Mouse (Mus musculus) forebrain, embryonic 15.5 days (tissue): ENCODE measurements around the gene Plin1. TPM values are rescaled to one million over a fixed set of nuclear protein-coding genes. Genes with fewer than 3 reads are reported as not detected.
A peak's percentile ranks its signal among the peaks of the same experiment; 100 is the strongest.

Experiments
- ATAC-seq: fragments of 200-750 bp; cut with Nextera tagmentation; replicated peaks from 2 replicates; pipeline ENCODE4 v1.8.0; 2017; ENCODE audit warnings: mild to moderate bottlenecking, moderate TSS enrichment, moderate library complexity
- H3K27ac ChIP-seq: fragments of 300-500 bp; sonication (generic); replicated peaks from 2 replicates; pipeline ENCODE4 v1.5.1; 2015; ENCODE audit warnings: mild to moderate bottlenecking, inconsistent platforms
- H3K27me3 ChIP-seq: fragments of 300-500 bp; sonication (generic); 2 replicates; pipeline ENCODE4 v1.6.1; 2015; ENCODE audit warnings: inconsistent platforms
- H3K36me3 ChIP-seq: fragments of 300-500 bp; sonication (generic); 2 replicates; pipeline ENCODE4 v1.6.1; 2015; ENCODE audit warnings: mild to moderate bottlenecking, inconsistent platforms
- H3K4me1 ChIP-seq: fragments of 300-500 bp; sonication (generic); 2 replicates; pipeline ENCODE4 v1.6.1; 2015; ENCODE audit warnings: inconsistent platforms
- H3K4me2 ChIP-seq: fragments of 300-500 bp; sonication (generic); replicated peaks from 2 replicates; pipeline ENCODE4 v1.6.1; 2015; ENCODE audit warnings: mild to moderate bottlenecking, inconsistent platforms
- H3K4me3 ChIP-seq: fragments of 300-500 bp; sonication (generic); 2 replicates; pipeline ENCODE4 v1.5.1; 2015; ENCODE audit warnings: mild to moderate bottlenecking, inconsistent platforms
- H3K9ac ChIP-seq: fragments of 300-500 bp; sonication (generic); replicated peaks from 2 replicates; pipeline ENCODE4 v1.6.1; 2015; ENCODE audit warnings: mild to moderate bottlenecking, inconsistent platforms
- H3K9me3 ChIP-seq: fragments of 300-500 bp; sonication (generic); 2 replicates; pipeline ENCODE4 v1.6.1; 2016; ENCODE audit warnings: inconsistent platforms
- WGBS: fragments of 180-500 bp; shearing (Covaris S2); methylation state at CpG from one replicate; pipeline ENCODE4 v1.1.7; 2015; ENCODE audit warnings: mixed read lengths; 5-methylcytosine and 5-hydroxymethylcytosine counted together
- polyA plus RNA-seq: library from polyadenylated mRNA; unstranded; fragments of >200 nt; fragmentation: Nextera tagmentation; extraction: Ambion mirVana; gene quantifications from 2 replicates; pipeline ENCODE4 v1.2.1, GENCODE M21; 2015

Gene Plin1
- polyA plus RNA-seq, 1 experiment from 2014 or later = not detected

GRCm38 (mm10) chr7:79729743-79730370, 2.8 kb downstream of the Plin1 start:
- no peak overlapping the region for H3K4me3 ChIP-seq
- no peak overlapping the region for H3K27ac ChIP-seq
- no peaks in the 10 kb centered on the region for H3K9me3 ChIP-seq
- H3K9ac ChIP-seq = no peak overlapping the region
- no peaks in the 10 kb centered on the region for H3K36me3 ChIP-seq
- H3K4me1 ChIP-seq = no peaks in the 10 kb centered on the region
- no peaks in the 10 kb centered on the region for H3K27me3 ChIP-seq
- H3K4me2 ChIP-seq = no peak overlapping the region
- ATAC-seq = no peak
- 64% methylated on average over 11 of the region's 11 CpGs for WGBS

- H3K27me3 ChIP-seq = no peaks in the 10 kb centered on the region
- H3K4me3 ChIP-seq = no peak overlapping the region
- no peak overlapping the region for H3K4me2 ChIP-seq
- H3K36me3 ChIP-seq = no peaks in the 10 kb centered on the region
- H3K9ac ChIP-seq = no peak overlapping the region
- H3K27ac ChIP-seq = no peak overlapping the region
- H3K4me1 ChIP-seq = no peaks in the 10 kb centered on the region
- H3K9me3 ChIP-seq = no peaks in the 10 kb centered on the region
- WGBS = 5% methylated on average over 8 of the region's 8 CpGs
- peak; percentile 27; the same call in 1 of the 2 replicates for ATAC-seq
Observed at GRCm38 (mm10) chr7:79729169-79729568, 3.5 kb downstream of the Plin1 start.

- peak; percentile 36 for ATAC-seq
- WGBS = 26% methylated on average over 6 of the region's 6 CpGs
- H3K27me3 ChIP-seq = peaks cover 4% of the 10 kb centered on the region; the same call in 1 of the 2 replicates
- no peak overlapping the region for H3K4me2 ChIP-seq
- H3K4me3 ChIP-seq = no peak overlapping the region
- no peaks in the 10 kb centered on the region for H3K9me3 ChIP-seq
- no peak overlapping the region for H3K9ac ChIP-seq
- H3K4me1 ChIP-seq = no peaks in the 10 kb centered on the region
- H3K36me3 ChIP-seq = no peaks in the 10 kb centered on the region
- no peak overlapping the region for H3K27ac ChIP-seq
Observed at GRCm38 (mm10) chr7:79728219-79728618, 4.5 kb downstream of the Plin1 start.

- Histone ChIP-seq H3K9ac (no peak overlapping the region), H3K36me3 (no peaks in the 10 kb centered on the region), H3K27me3 (peaks cover 10% of the 10 kb centered on the region; the same call in 1 of the 2 replicates), H3K27ac (no peak overlapping the region), H3K4me3 (no peak overlapping the region), H3K9me3 (no peaks in the 10 kb centered on the region), H3K4me2 (no peak overlapping the region), H3K4me1 (no peaks in the 10 kb centered on the region)
- peak; percentile 44; the same call in 1 of the 2 replicates for ATAC-seq
- WGBS = 8% methylated on average over 2 of the region's 2 CpGs
Observed at GRCm38 (mm10) chr7:79727091-79727490, 5.6 kb downstream of the Plin1 start.

- Histone ChIP-seq H3K4me2 (peak overlapping the region; percentile 91), H3K9me3 (no peaks in the 10 kb centered on the region), H3K36me3 (no peaks in the 10 kb centered on the region), H3K4me3 (peak overlapping the region; percentile 67), H3K27me3 (peaks cover 13% of the 10 kb centered on the region; the same call in 1 of the 2 replicates), H3K4me1 (peaks cover 3% of the 10 kb centered on the region; the same call in 1 of the 2 replicates), H3K27ac (peak overlapping the region; percentile 20), H3K9ac (peak overlapping the region; percentile 75)
- WGBS = under 1% methylated on average over 48 of the region's 48 CpGs
- peak; percentile 85 for ATAC-seq
Observed at GRCm38 (mm10) chr7:79721386-79721977, 11.2 kb downstream of the Plin1 start.

GRCm38 (mm10) chr7:79715187-79715981, 17.3 kb downstream of the Plin1 start, which contains the start of gene Kif7:
Gene Kif7 (minus strand): TSS chr7:79715720.
- Histone ChIP-seq H3K4me1 (peaks cover 16% of the 10 kb centered on the region), H3K36me3 (no peaks in the 10 kb centered on the region), H3K27ac (no peak within 1 kb of the TSS), H3K9ac (peak within 1 kb of the TSS; percentile 50), H3K9me3 (no peaks in the 10 kb centered on the region), H3K4me3 (peak within 1 kb of the TSS; percentile 54), H3K27me3 (no peaks in the 10 kb centered on the region), H3K4me2 (peak within 1 kb of the TSS; percentile 68)
- ATAC-seq = peak; percentile 90
- WGBS = under 1% methylated on average over 53 of the region's 55 CpGs

- Histone ChIP-seq H3K4me3 (peak overlapping the region; percentile 48), H3K27me3 (no peaks in the 10 kb centered on the region), H3K27ac (0 out of 2 replicates have a peak overlapping the region, but pooled peaks have one; percentile 6), H3K4me2 (peak overlapping the region; percentile 68), H3K9me3 (no peaks in the 10 kb centered on the region), H3K4me1 (peaks cover 16% of the 10 kb centered on the region), H3K36me3 (no peaks in the 10 kb centered on the region), H3K9ac (peak overlapping the region; percentile 58)
- no peak for ATAC-seq
- WGBS = 32% methylated on average over 17 of the region's 17 CpGs
Observed at GRCm38 (mm10) chr7:79710831-79711230, 21.9 kb downstream of the Plin1 start.

GRCm38 (mm10) chr7:79710130-79710607, 22.5 kb downstream of the Plin1 start:
- Histone ChIP-seq H3K4me2 (peak overlapping the region; percentile 68), H3K27ac (0 out of 2 replicates have a peak overlapping the region, but pooled peaks have one; percentile 6), H3K4me3 (peak overlapping the region; percentile 48), H3K27me3 (no peaks in the 10 kb centered on the region), H3K9me3 (no peaks in the 10 kb centered on the region), H3K36me3 (no peaks in the 10 kb centered on the region), H3K9ac (peak overlapping the region; percentile 58), H3K4me1 (peaks cover 13% of the 10 kb centered on the region)
- ATAC-seq = peak; percentile 91
- WGBS = 1% methylated on average over 55 of the region's 55 CpGs

GRCm38 (mm10) chr7:79705210-79705609, 27.5 kb downstream of the Plin1 start:
- H3K27ac ChIP-seq = no peak overlapping the region
- no peak overlapping the region for H3K4me2 ChIP-seq
- no peak overlapping the region for H3K4me3 ChIP-seq
- no peak overlapping the region for H3K9ac ChIP-seq
- H3K27me3 ChIP-seq = no peaks in the 10 kb centered on the region
- no peaks in the 10 kb centered on the region for H3K9me3 ChIP-seq
- WGBS = 89% methylated on average over 5 of the region's 5 CpGs
- ATAC-seq = no peak
- H3K36me3 ChIP-seq = no peaks in the 10 kb centered on the region; the same call in none of the 2 replicates
- peaks cover under 1% of the 10 kb centered on the region; the same call in 1 of the 2 replicates for H3K4me1 ChIP-seq

- no peak overlapping the region for H3K27ac ChIP-seq
- ATAC-seq = no peak
- no peaks in the 10 kb centered on the region for H3K4me1 ChIP-seq
- no peak overlapping the region for H3K4me2 ChIP-seq
- H3K4me3 ChIP-seq = no peak overlapping the region
- peaks cover 8% of the 10 kb centered on the region for H3K36me3 ChIP-seq
- WGBS = 88% methylated on average over 16 of the region's 16 CpGs
- H3K9ac ChIP-seq = no peak overlapping the region
- no peaks in the 10 kb centered on the region for H3K27me3 ChIP-seq
- no peaks in the 10 kb centered on the region for H3K9me3 ChIP-seq
Observed at GRCm38 (mm10) chr7:79702755-79703154, 29.9 kb downstream of the Plin1 start.

- peaks cover 27% of the 10 kb centered on the region for H3K36me3 ChIP-seq
- no peak overlapping the region for H3K4me2 ChIP-seq
- H3K9me3 ChIP-seq = no peaks in the 10 kb centered on the region
- 89% methylated on average over 8 of the region's 8 CpGs for WGBS
- H3K4me3 ChIP-seq = no peak overlapping the region
- H3K4me1 ChIP-seq = no peaks in the 10 kb centered on the region
- no peak overlapping the region for H3K9ac ChIP-seq
- ATAC-seq = no peak
- H3K27ac ChIP-seq = no peak overlapping the region
- no peaks in the 10 kb centered on the region for H3K27me3 ChIP-seq
Observed at GRCm38 (mm10) chr7:79696495-79696894, 36.2 kb downstream of the Plin1 start.

- no peak for ATAC-seq
- H3K4me2 ChIP-seq = no peak overlapping the region
- no peaks in the 10 kb centered on the region for H3K9me3 ChIP-seq
- H3K9ac ChIP-seq = no peak overlapping the region
- WGBS = 96% methylated on average over 2 of the region's 2 CpGs
- H3K4me3 ChIP-seq = no peak overlapping the region
- H3K36me3 ChIP-seq = peaks cover 26% of the 10 kb centered on the region
- H3K27ac ChIP-seq = no peak overlapping the region
- no peaks in the 10 kb centered on the region for H3K4me1 ChIP-seq
- H3K27me3 ChIP-seq = no peaks in the 10 kb centered on the region
Observed at GRCm38 (mm10) chr7:79680231-79680630, 52.5 kb downstream of the Plin1 start.
